Mouse (Mus musculus): Measurements from ENCODE around the gene Ptprs. TPM values are rescaled to one million over a fixed set of nuclear protein-coding genes. Genes with fewer than 3 reads are reported as not detected.
A peak's percentile ranks its signal among the peaks of the same experiment; 100 is the strongest.

Gene Ptprs
- polyA plus RNA-seq, 1 experiment from 2014 or later, result 82.5 TPM

GRCm38 (mm10) chr17:56407379-56407778 lies 68.9 kb downstream of the Ptprs start:
- H3K4me1 ChIP-seq (ENCODE audit: control insufficient read depth, insufficient read depth, low read length), result peaks cover 6% of the 10 kb centered on the region; the same call in 1 of the 2 replicates
- no peak overlapping the region for H3K4me3 ChIP-seq (ENCODE audit: low read depth, low read length)
- no peak overlapping the region for H3K4me2 ChIP-seq (ENCODE audit: low read depth, severe bottlenecking)
- DNase-seq (ENCODE audit: low spot score) (no peak), ATAC-seq (ENCODE audit: insufficient number of reproducible peaks, low FRiP score, low TSS enrichment, low read depth) (no peak)
- H3K27me3 ChIP-seq (ENCODE audit: control insufficient read depth, insufficient read depth, low read length), result no peaks in the 10 kb centered on the region
- H3K36me3 ChIP-seq (ENCODE audit: control insufficient read depth, insufficient read depth, low read length), result peaks cover 17% of the 10 kb centered on the region
- H3K9me3 ChIP-seq (ENCODE audit: control insufficient read depth, low read length), result no peaks in the 10 kb centered on the region
- 0 out of 2 replicates have a peak overlapping the region, but pooled peaks have one; percentile 21 for H3K27ac ChIP-seq (replicated peaks; ENCODE audit: low read depth, low read length)
- 40% methylated on average over 8 of the region's 8 CpGs for WGBS
- H3K9ac ChIP-seq (ENCODE audit: low read length), result no peak overlapping the region; the same call in 1 of the 2 replicates

GRCm38 (mm10) chr17:56406878-56407277 lies 69.4 kb downstream of the Ptprs start:
- peaks cover 6% of the 10 kb centered on the region; the same call in 1 of the 2 replicates for H3K4me1 ChIP-seq (ENCODE audit: control insufficient read depth, insufficient read depth, low read length)
- H3K27ac ChIP-seq (replicated peaks; ENCODE audit: low read depth, low read length), result no peak overlapping the region
- no peak for DNase-seq (ENCODE audit: low spot score)
- 68% methylated on average over 4 of the region's 4 CpGs for WGBS
- H3K9ac ChIP-seq (ENCODE audit: low read length), result no peak overlapping the region; the same call in 1 of the 2 replicates
- peaks cover 16% of the 10 kb centered on the region for H3K36me3 ChIP-seq (ENCODE audit: control insufficient read depth, insufficient read depth, low read length)
- H3K9me3 ChIP-seq (ENCODE audit: control insufficient read depth, low read length), result no peaks in the 10 kb centered on the region
- no peaks in the 10 kb centered on the region for H3K27me3 ChIP-seq (ENCODE audit: control insufficient read depth, insufficient read depth, low read length)
- H3K4me3 ChIP-seq (ENCODE audit: low read depth, low read length), result no peak overlapping the region
- no peak for ATAC-seq (ENCODE audit: insufficient number of reproducible peaks, low FRiP score, low TSS enrichment, low read depth)
- no peak overlapping the region for H3K4me2 ChIP-seq (ENCODE audit: low read depth, severe bottlenecking)

- Histone ChIP-seq H3K4me1 (ENCODE audit: control insufficient read depth, insufficient read depth, low read length) (peaks cover 6% of the 10 kb centered on the region; the same call in 1 of the 2 replicates), H3K4me3 (ENCODE audit: low read depth, low read length) (no peak overlapping the region), H3K27ac (replicated peaks; ENCODE audit: low read depth, low read length) (no peak overlapping the region), H3K27me3 (ENCODE audit: control insufficient read depth, insufficient read depth, low read length) (no peaks in the 10 kb centered on the region), H3K9ac (ENCODE audit: low read length) (no peak overlapping the region), H3K4me2 (ENCODE audit: low read depth, severe bottlenecking) (no peak overlapping the region), H3K9me3 (ENCODE audit: control insufficient read depth, low read length) (no peaks in the 10 kb centered on the region), H3K36me3 (ENCODE audit: control insufficient read depth, insufficient read depth, low read length) (peaks cover 12% of the 10 kb centered on the region; the same call in 1 of the 2 replicates)
- WGBS, result 88% methylated on average over 14 of the region's 14 CpGs
- ATAC-seq (ENCODE audit: insufficient number of reproducible peaks, low FRiP score, low TSS enrichment, low read depth), result no peak
- DNase-seq (ENCODE audit: low spot score), result no peak
Measured at GRCm38 (mm10) chr17:56405856-56406840, 70.1 kb downstream of the Ptprs start.

- no peak overlapping the region for H3K9ac ChIP-seq (ENCODE audit: low read length)
- peaks cover 6% of the 10 kb centered on the region; the same call in 1 of the 2 replicates for H3K4me1 ChIP-seq (ENCODE audit: control insufficient read depth, insufficient read depth, low read length)
- ATAC-seq (ENCODE audit: insufficient number of reproducible peaks, low FRiP score, low TSS enrichment, low read depth), result no peak
- no peaks in the 10 kb centered on the region for H3K27me3 ChIP-seq (ENCODE audit: control insufficient read depth, insufficient read depth, low read length)
- H3K36me3 ChIP-seq (ENCODE audit: control insufficient read depth, insufficient read depth, low read length), result peaks cover 12% of the 10 kb centered on the region; the same call in 1 of the 2 replicates
- H3K4me3 ChIP-seq (ENCODE audit: low read depth, low read length), result no peak overlapping the region
- H3K27ac ChIP-seq (replicated peaks; ENCODE audit: low read depth, low read length), result no peak overlapping the region
- 90% methylated on average over 3 of the region's 3 CpGs for WGBS
- H3K4me2 ChIP-seq (ENCODE audit: low read depth, severe bottlenecking), result no peak overlapping the region
- no peaks in the 10 kb centered on the region for H3K9me3 ChIP-seq (ENCODE audit: control insufficient read depth, low read length)
- no peak for DNase-seq (ENCODE audit: low spot score)
Measured at GRCm38 (mm10) chr17:56405341-56405740, 70.9 kb downstream of the Ptprs start.

GRCm38 (mm10) chr17:56401051-56401521 lies 75.2 kb downstream of the Ptprs start:
- WGBS, result 93% methylated on average over 4 of the region's 4 CpGs
- DNase-seq (ENCODE audit: low spot score), result no peak
- no peak overlapping the region for H3K27ac ChIP-seq (replicated peaks; ENCODE audit: low read depth, low read length)
- no peaks in the 10 kb centered on the region for H3K27me3 ChIP-seq (ENCODE audit: control insufficient read depth, insufficient read depth, low read length)
- H3K9ac ChIP-seq (ENCODE audit: low read length), result no peak overlapping the region; the same call in 1 of the 2 replicates
- no peaks in the 10 kb centered on the region for H3K4me1 ChIP-seq (ENCODE audit: control insufficient read depth, insufficient read depth, low read length)
- H3K36me3 ChIP-seq (ENCODE audit: control insufficient read depth, insufficient read depth, low read length), result peaks cover 28% of the 10 kb centered on the region; the same call in 1 of the 2 replicates
- no peak overlapping the region for H3K4me2 ChIP-seq (ENCODE audit: low read depth, severe bottlenecking)
- no peaks in the 10 kb centered on the region for H3K9me3 ChIP-seq (ENCODE audit: control insufficient read depth, low read length)
- no peak overlapping the region for H3K4me3 ChIP-seq (ENCODE audit: low read depth, low read length)
- no peak for ATAC-seq (ENCODE audit: insufficient number of reproducible peaks, low FRiP score, low TSS enrichment, low read depth)

GRCm38 (mm10) chr17:56400221-56400620 lies 76.1 kb downstream of the Ptprs start:
- Histone ChIP-seq H3K4me1 (ENCODE audit: control insufficient read depth, insufficient read depth, low read length) (no peaks in the 10 kb centered on the region), H3K9ac (ENCODE audit: low read length) (no peak overlapping the region), H3K4me3 (ENCODE audit: low read depth, low read length) (no peak overlapping the region), H3K27ac (replicated peaks; ENCODE audit: low read depth, low read length) (no peak overlapping the region), H3K36me3 (ENCODE audit: control insufficient read depth, insufficient read depth, low read length) (peaks cover 30% of the 10 kb centered on the region; the same call in 1 of the 2 replicates), H3K9me3 (ENCODE audit: control insufficient read depth, low read length) (no peaks in the 10 kb centered on the region), H3K27me3 (ENCODE audit: control insufficient read depth, insufficient read depth, low read length) (no peaks in the 10 kb centered on the region), H3K4me2 (ENCODE audit: low read depth, severe bottlenecking) (no peak overlapping the region)
- ATAC-seq (ENCODE audit: insufficient number of reproducible peaks, low FRiP score, low TSS enrichment, low read depth) (no peak), DNase-seq (ENCODE audit: low spot score) (no peak)
- WGBS, result 92% methylated on average over 3 of the region's 3 CpGs

- Histone ChIP-seq H3K4me3 (ENCODE audit: low read depth, low read length) (no peak overlapping the region), H3K27ac (replicated peaks; ENCODE audit: low read depth, low read length) (no peak overlapping the region), H3K4me2 (ENCODE audit: low read depth, severe bottlenecking) (no peak overlapping the region), H3K9me3 (ENCODE audit: control insufficient read depth, low read length) (no peaks in the 10 kb centered on the region), H3K9ac (ENCODE audit: low read length) (no peak overlapping the region), H3K27me3 (ENCODE audit: control insufficient read depth, insufficient read depth, low read length) (no peaks in the 10 kb centered on the region), H3K36me3 (ENCODE audit: control insufficient read depth, insufficient read depth, low read length) (peaks cover 30% of the 10 kb centered on the region; the same call in 1 of the 2 replicates), H3K4me1 (ENCODE audit: control insufficient read depth, insufficient read depth, low read length) (no peaks in the 10 kb centered on the region)
- ATAC-seq (ENCODE audit: insufficient number of reproducible peaks, low FRiP score, low TSS enrichment, low read depth), result no peak
- WGBS, result 89% methylated on average over 6 of the region's 6 CpGs
- DNase-seq (ENCODE audit: low spot score), result no peak
Measured at GRCm38 (mm10) chr17:56396051-56396450, 80.2 kb downstream of the Ptprs start.

- Histone ChIP-seq H3K27me3 (ENCODE audit: control insufficient read depth, insufficient read depth, low read length) (no peaks in the 10 kb centered on the region), H3K4me3 (ENCODE audit: low read depth, low read length) (no peak overlapping the region), H3K4me2 (ENCODE audit: low read depth, severe bottlenecking) (no peak overlapping the region), H3K4me1 (ENCODE audit: control insufficient read depth, insufficient read depth, low read length) (no peaks in the 10 kb centered on the region), H3K9me3 (ENCODE audit: control insufficient read depth, low read length) (no peaks in the 10 kb centered on the region), H3K9ac (ENCODE audit: low read length) (no peak overlapping the region), H3K27ac (replicated peaks; ENCODE audit: low read depth, low read length) (no peak overlapping the region), H3K36me3 (ENCODE audit: control insufficient read depth, insufficient read depth, low read length) (peaks cover 26% of the 10 kb centered on the region; the same call in 1 of the 2 replicates)
- WGBS, result 93% methylated on average over 10 of the region's 10 CpGs
- DNase-seq (ENCODE audit: low spot score), result no peak
- no peak for ATAC-seq (ENCODE audit: insufficient number of reproducible peaks, low FRiP score, low TSS enrichment, low read depth)
Measured at GRCm38 (mm10) chr17:56393889-56394288, 82.4 kb downstream of the Ptprs start.

All from limb, embryonic 11.5 days (tissue).